Mouse (Mus musculus): ENCODE measurements around the gene Isca1.
"Not testable (repeated sequence)": the region's sequence is repeated elsewhere in the genome, so short reads cannot be mapped to it uniquely, and the experiment has no call there.

Gene Isca1

GRCm38 (mm10) chr13:59746711-59747110 is 22.9 kb downstream of the Isca1 start, which contains the start of gene 1700014D04Rik:
TSS of gene 1700014D04Rik (minus strand) at chr13:59746752.
- CTCF ChIA-PET = no interaction called here

GRCm38 (mm10) chr13:59746164-59746563 is 23.4 kb downstream of the Isca1 start:
- CTCF ChIA-PET = no interaction called here

- CTCF ChIA-PET = no interaction called here
Measured at GRCm38 (mm10) chr13:59745462-59745861, 24.1 kb downstream of the Isca1 start.

- CTCF ChIA-PET = no interaction called here
Measured at GRCm38 (mm10) chr13:59741697-59742096, 27.9 kb downstream of the Isca1 start.

- CTCF ChIA-PET = no interaction called here
Measured at GRCm38 (mm10) chr13:59741096-59741495, 28.5 kb downstream of the Isca1 start.

GRCm38 (mm10) chr13:59739397-59739796 is 30.2 kb downstream of the Isca1 start:
- CTCF ChIA-PET = no interaction called here

- CTCF ChIA-PET = no interaction called here
Measured at GRCm38 (mm10) chr13:59738455-59738854, 31.2 kb downstream of the Isca1 start.

GRCm38 (mm10) chr13:59735190-59735589 is 34.4 kb downstream of the Isca1 start:
- CTCF ChIA-PET = no interaction called here

GRCm38 (mm10) chr13:59734347-59734746 is 35.3 kb downstream of the Isca1 start:
- CTCF ChIA-PET = not testable (repeated sequence)

- CTCF ChIA-PET = no interaction called here
Measured at GRCm38 (mm10) chr13:59733936-59734335, 35.7 kb downstream of the Isca1 start.

- CTCF ChIA-PET = no interaction called here
Measured at GRCm38 (mm10) chr13:59731652-59732051, 38.0 kb downstream of the Isca1 start, which contains the start of gene Spata31d1d. TSS of gene Spata31d1d (minus strand) at chr13:59731752.

GRCm38 (mm10) chr13:59728378-59729093 is 41.1 kb downstream of the Isca1 start:
- CTCF ChIA-PET = interaction anchor here (0.6 kb wide), 1 partner anchor 83 kb away, joined by 3 read pairs; no protein-coding TSS in a partner anchor

- CTCF ChIA-PET = no interaction called here
Measured at GRCm38 (mm10) chr13:59726139-59726867, 43.3 kb downstream of the Isca1 start.

GRCm38 (mm10) chr13:59722089-59722488 is 47.5 kb downstream of the Isca1 start:
- CTCF ChIA-PET = not testable (repeated sequence)

- CTCF ChIA-PET = interaction anchor here (0.6 kb wide), 1 partner anchor 35 kb away, joined by 5 read pairs; no protein-coding TSS in a partner anchor
Measured at GRCm38 (mm10) chr13:59719475-59719874, 50.1 kb downstream of the Isca1 start.

- CTCF ChIA-PET = not testable (repeated sequence)
Measured at GRCm38 (mm10) chr13:59718857-59719440, 50.7 kb downstream of the Isca1 start.

GRCm38 (mm10) chr13:59713710-59714109 is 55.9 kb downstream of the Isca1 start:
- CTCF ChIA-PET = interaction anchor here (0.7 kb wide), 1 partner anchor 9 kb away, joined by 3 read pairs; no protein-coding TSS in a partner anchor

GRCm38 (mm10) chr13:59711984-59712383 is 57.6 kb downstream of the Isca1 start, which contains the start of gene Spata31d1b:
TSS of gene Spata31d1b (plus strand) at chr13:59712284.
- CTCF ChIA-PET = not testable (repeated sequence)

- CTCF ChIA-PET = no interaction called here
Measured at GRCm38 (mm10) chr13:59710230-59710629, 59.4 kb downstream of the Isca1 start, which contains the start of gene Spata31d1a. TSS of gene Spata31d1a (minus strand) at chr13:59710330.

Data from spleen, embryonic (tissue).